Mouse (Mus musculus) forebrain, embryonic 12.5 days (tissue): ENCODE data around the gene Cox5a. TPM values are rescaled to one million over a fixed set of nuclear protein-coding genes. Genes with fewer than 3 reads are reported as not detected.

ENCODE experiments used
- ATAC-seq: fragments of 200-750 bp; cut with Nextera tagmentation; 2 replicates; pipeline ENCODE4 v1.8.0; 2017; ENCODE audit warnings: moderate TSS enrichment; ENCODE audit not compliant: low FRiP score
- H3K27ac ChIP-seq: fragments of 300-500 bp; sonication (generic); 2 replicates; pipeline ENCODE4 v1.5.1; 2016; ENCODE audit warnings: mild to moderate bottlenecking
- H3K27me3 ChIP-seq: fragments of 300-500 bp; sonication (generic); 2 replicates; pipeline ENCODE4 v1.6.1; 2016; ENCODE audit warnings: mild to moderate bottlenecking
- H3K36me3 ChIP-seq: fragments of 300-500 bp; sonication (generic); replicated peaks from 2 replicates; pipeline ENCODE4 v1.6.1; 2016; ENCODE audit warnings: mild to moderate bottlenecking
- H3K4me1 ChIP-seq: fragments of 300-500 bp; sonication (generic); 2 replicates; pipeline ENCODE4 v1.6.1; 2016
- H3K4me2 ChIP-seq: fragments of 300-500 bp; sonication (generic); 2 replicates; pipeline ENCODE4 v1.6.1; 2016; ENCODE audit warnings: mild to moderate bottlenecking, moderate library complexity
- H3K4me3 ChIP-seq: fragments of 300-500 bp; sonication (generic); replicated peaks from 2 replicates; pipeline ENCODE4 v1.5.1; 2016; ENCODE audit warnings: mild to moderate bottlenecking
- H3K9ac ChIP-seq: fragments of 300-500 bp; sonication (generic); 2 replicates; pipeline ENCODE4 v1.6.1; 2016; ENCODE audit warnings: mild to moderate bottlenecking
- H3K9me3 ChIP-seq: fragments of 300-500 bp; sonication (generic); 2 replicates; pipeline ENCODE4 v1.6.1; 2016
- WGBS: fragments of 180-500 bp; shearing (Covaris S2); methylation state at CpG from one replicate; pipeline ENCODE4 v1.1.7; 2016; 5-methylcytosine and 5-hydroxymethylcytosine counted together
- polyA plus RNA-seq: library from polyadenylated mRNA; unstranded; fragments of >200 nt; fragmentation: Nextera tagmentation; extraction: Ambion mirVana; gene quantifications from 2 replicates; pipeline ENCODE4 v1.2.1, GENCODE M21; 2016

Cox5a gene
- polyA plus RNA-seq, 1 experiment from 2014 or later: 697 TPM

DNA sequence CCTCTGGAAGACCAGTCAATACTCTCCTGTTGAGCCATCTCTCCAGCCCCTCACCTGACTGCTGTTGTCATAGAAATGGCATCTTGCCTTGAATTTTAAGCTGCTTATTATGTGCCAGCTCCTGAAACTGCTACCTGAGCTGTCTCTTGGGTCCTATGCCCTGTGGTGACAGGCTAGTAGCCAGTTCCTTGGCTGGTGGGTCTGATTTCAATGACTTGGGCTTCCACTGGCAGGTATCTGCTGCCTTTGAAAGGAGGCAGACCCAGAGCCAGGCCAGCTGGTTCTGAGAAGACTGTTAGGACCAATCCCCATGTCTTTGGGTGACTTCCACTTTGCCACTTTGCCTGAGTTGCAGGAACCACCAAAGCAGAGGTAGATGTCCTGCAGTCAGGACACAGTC is 53.3 kb downstream of the Cox5a start:
- Histone ChIP-seq H3K4me2 (no peak overlapping the region), H3K36me3 (peaks cover 45% of the 10 kb centered on the region), H3K27me3 (no peaks in the 10 kb centered on the region), H3K9ac (no peak overlapping the region), H3K9me3 (no peaks in the 10 kb centered on the region), H3K27ac (no peak overlapping the region), H3K4me3 (no peak overlapping the region), H3K4me1 (no peaks in the 10 kb centered on the region)
- ATAC-seq: no peak

DNA sequence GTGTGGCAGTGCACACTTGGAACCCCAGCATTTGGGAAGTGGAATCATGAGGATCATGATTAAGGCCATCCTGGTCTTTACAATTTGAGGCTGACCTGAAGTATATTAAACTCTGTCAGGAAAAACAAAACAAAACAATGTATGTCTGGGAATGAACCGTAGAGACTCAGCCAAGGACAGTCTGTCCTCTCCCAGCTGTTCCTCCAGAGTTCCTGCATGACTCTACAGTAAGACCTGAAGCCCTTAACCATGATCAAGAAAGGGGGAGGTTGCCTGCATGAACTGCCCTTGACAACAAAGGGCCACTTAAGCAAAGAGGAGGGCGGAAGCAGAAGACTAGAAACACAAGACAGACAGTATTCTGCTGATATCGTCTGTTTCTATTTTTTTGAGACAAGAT is 54.5 kb downstream of the Cox5a start:
- Histone ChIP-seq H3K4me3 (no peak overlapping the region), H3K9me3 (no peaks in the 10 kb centered on the region), H3K27me3 (no peaks in the 10 kb centered on the region), H3K4me2 (no peak overlapping the region), H3K4me1 (no peaks in the 10 kb centered on the region), H3K36me3 (peaks cover 50% of the 10 kb centered on the region), H3K27ac (no peak overlapping the region), H3K9ac (no peak overlapping the region)
- 85% methylated on average over 3 of the region's 3 CpGs for WGBS
- no peak for ATAC-seq

DNA sequence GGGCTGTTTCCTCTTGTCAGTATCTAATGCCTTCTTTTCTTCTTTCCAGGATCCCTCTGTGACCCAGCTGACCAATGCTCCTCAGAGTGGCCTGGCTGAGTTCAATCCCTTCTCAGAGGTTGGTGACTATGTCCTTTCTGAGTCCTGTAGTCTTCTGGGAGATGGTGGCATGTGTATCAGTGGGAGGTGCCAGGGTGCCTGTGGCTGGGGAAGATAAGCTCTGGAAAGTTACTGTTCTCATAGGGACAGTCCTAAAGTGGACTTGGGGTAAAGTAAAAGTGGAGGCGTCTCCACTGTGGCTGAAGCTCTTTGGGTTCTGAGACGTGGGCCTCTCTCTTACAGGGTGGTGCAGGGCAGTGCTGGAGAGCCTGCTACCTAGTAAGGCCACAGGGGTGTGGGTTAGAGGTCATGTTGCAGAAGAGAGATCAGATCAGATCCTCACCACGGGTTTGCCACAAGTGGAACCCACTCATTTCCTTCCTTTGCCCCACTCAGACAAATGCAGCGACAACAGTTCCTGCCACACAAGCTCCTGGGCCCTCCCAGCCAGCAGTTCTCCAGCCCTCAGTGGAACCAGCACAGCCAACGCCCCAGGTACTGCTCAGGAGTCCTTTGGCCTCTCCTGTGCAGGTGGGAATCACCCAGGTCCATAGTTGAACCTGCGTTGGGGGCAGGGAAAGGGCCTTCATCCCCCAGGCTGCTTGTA is 56.2 kb downstream of the Cox5a start:
- Histone ChIP-seq H3K9ac (no peak overlapping the region), H3K36me3 (peaks cover 62% of the 10 kb centered on the region), H3K27ac (no peak overlapping the region), H3K9me3 (no peaks in the 10 kb centered on the region), H3K4me3 (no peak overlapping the region), H3K27me3 (no peaks in the 10 kb centered on the region), H3K4me1 (no peaks in the 10 kb centered on the region), H3K4me2 (no peak overlapping the region)
- WGBS: 89% methylated on average over 6 of the region's 6 CpGs
- ATAC-seq: no peak

Other genes starting within 250 kb of the Cox5a start
- 24.4 and 24.7 TPM in 2 replicates for gene Ppcdc, start 81.2 kb upstream of the Cox5a start, polyA plus RNA-seq
- gene Scamp5, start 53.2 kb upstream of the Cox5a start, polyA plus RNA-seq: 41.5 and 41.9 TPM in 2 replicates
- gene Rpp25, start 17.2 kb upstream of the Cox5a start, polyA plus RNA-seq: 5.5 and 5.7 TPM in 2 replicates
- 18.2 and 19.3 TPM in 2 replicates for gene Fam219b, start 16.3 kb downstream of the Cox5a start, polyA plus RNA-seq
- 62.3 and 62.5 TPM in 2 replicates for gene Mpi, start 31.5 kb downstream of the Cox5a start, polyA plus RNA-seq
- 57.8 and 60.6 TPM in 2 replicates for gene Scamp2, start 39.7 kb downstream of the Cox5a start, polyA plus RNA-seq
- 19.9 and 24.1 TPM in 2 replicates for gene Ulk3, start 68.2 kb downstream of the Cox5a start, polyA plus RNA-seq
- 0.65 TPM in 1 of 2 replicates, not detected in the other for gene Cplx3, start 85.0 kb downstream of the Cox5a start, polyA plus RNA-seq
- not detected in 2 replicates for gene Lman1l, start 99.5 kb downstream of the Cox5a start, polyA plus RNA-seq
- 28.6 and 29.8 TPM in 2 replicates for gene Csk, start 132.4 kb downstream of the Cox5a start, polyA plus RNA-seq
- gene Cyp1a2, start 162.4 kb downstream of the Cox5a start, polyA plus RNA-seq: not detected in 2 replicates
- gene Cyp1a1, start 166.7 kb downstream of the Cox5a start, polyA plus RNA-seq: not detected in 2 replicates
- 39.4 and 40.2 TPM in 2 replicates for gene Edc3, start 187.3 kb downstream of the Cox5a start, polyA plus RNA-seq
- gene Clk3, start 244.6 kb downstream of the Cox5a start, polyA plus RNA-seq: 90.2 and 96.7 TPM in 2 replicates